Mouse (Mus musculus) testis, postnatal 14 days (tissue): ENCODE data around the gene Ggt5.
A peak's percentile ranks its signal among the peaks of the same experiment; 100 is the strongest.
"Not testable (repeated sequence)": the region's sequence is repeated elsewhere in the genome, so short reads cannot be mapped to it uniquely, and the experiment has no call there.

Source experiments
- DNase-seq: peaks from one replicate; pipeline ENCODE4 v3.0.0; 2021; ENCODE audit warnings: low spot score

Gene Ggt5

DNA sequence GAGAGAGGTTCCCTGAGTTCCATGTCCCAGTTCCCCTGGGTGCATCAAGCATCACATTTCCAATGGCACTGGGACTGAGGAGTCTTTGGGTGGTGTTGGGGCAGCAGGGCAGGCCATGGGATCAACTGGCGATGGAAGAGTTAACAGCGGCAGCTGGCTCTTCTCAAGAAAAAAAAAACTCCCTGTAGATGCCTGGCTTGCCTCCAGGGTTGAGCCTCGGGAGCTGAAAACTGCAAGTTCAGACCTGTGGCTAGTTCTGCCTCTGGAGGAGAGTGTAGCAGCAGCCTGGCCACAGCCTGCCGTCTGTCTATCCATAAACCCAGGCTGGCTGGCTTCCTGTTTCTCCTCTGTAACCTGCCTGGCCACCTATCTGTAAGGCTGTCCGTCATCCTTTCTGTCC is at the start of gene Ggt5:
TSS of gene Ggt5 (plus strand) at position 212 of the 400 bp plus-strand sequence.
- peak; percentile 40 for DNase-seq

DNA sequence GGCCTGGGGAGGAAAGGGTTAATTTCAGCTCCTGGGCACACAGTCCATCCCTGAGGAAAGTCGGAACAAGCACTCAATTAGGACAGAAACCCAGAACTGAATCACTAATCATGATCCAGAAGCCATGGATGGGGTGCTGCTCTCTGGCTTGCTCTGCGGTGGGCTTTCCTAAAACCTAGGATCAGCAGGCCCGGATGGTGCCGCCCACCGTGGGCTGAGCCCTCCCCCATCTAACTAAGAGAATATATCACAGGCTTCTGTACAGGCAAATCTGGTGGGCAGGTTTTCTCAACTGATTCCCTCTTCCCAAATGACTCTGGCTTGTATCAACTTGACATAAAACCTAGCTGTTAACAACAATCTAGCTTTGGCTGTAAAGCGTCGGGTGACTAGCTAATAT is 41.2 kb upstream of the Ggt5 start:
- DNase-seq, result no peak

DNA sequence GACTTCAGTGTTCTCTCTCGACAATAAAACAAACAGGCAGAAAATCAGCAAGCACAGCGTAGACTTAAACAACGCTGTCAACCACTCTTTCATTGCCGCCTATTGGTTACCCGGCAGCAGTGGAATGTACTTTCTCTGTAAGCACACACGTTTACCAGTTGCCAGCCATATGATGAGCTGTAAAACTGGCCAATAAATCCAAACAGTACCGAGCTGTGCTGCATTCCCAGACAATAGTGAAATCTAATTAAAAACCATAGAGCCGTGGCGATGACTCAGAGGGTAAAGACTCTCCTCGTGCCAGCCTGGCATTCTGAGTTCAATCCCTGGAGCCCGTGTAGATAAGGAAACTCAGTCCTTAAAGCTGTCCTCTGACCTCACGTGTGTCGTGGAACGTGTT is 40.7 kb upstream of the Ggt5 start:
- DNase-seq, result no peak

DNA sequence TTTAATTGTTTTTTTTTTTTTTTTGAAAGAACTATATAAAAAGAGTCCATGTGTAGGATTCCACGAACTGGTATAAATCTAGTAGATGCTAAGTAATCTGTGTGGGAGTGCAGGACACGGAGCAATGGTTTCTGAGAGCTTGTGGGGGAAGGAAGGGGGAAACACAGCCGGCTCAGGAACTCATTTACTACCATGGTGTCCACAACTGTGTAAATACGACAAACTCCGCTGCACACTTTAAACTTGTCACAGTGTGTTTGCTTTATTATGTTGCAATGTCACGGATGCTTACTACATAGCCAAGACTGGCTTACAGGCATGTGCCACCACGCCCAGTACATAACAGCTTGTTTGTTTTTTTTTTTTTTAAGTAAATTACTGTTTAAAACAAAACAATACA is 39.3 kb upstream of the Ggt5 start:
- DNase-seq, result no peak

DNA sequence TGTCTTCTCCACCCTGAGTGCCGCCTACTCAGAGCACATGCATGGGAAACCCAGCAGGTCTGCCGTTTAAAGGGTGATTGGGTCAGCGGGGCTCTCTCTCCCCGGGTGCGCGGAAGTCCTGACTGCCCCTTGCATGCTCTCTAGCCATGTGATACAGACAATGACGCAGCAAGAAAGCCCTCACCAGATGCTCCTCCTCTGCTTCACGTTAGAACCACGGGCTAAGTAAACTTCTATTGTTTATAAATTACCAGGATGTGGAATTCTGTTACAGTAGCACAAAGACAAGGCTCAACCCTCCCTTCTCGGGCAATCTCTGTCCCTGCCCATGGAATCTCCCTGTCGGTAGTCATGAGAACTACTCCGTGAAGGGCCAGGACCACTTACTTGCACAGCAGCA is 38.0 kb upstream of the Ggt5 start:
- DNase-seq, result no peak

- DNase-seq, result no peak
These were observed 37.0 kb upstream of the Ggt5 start for GRCm38 (mm10) chr10:75552106-75552505.

GRCm38 (mm10) chr10:75552701-75553450 is 36.3 kb upstream of the Ggt5 start:
- DNase-seq, result no peak

GRCm38 (mm10) chr10:75554090-75554489 is 35.0 kb upstream of the Ggt5 start:
- DNase-seq, result no peak

DNA sequence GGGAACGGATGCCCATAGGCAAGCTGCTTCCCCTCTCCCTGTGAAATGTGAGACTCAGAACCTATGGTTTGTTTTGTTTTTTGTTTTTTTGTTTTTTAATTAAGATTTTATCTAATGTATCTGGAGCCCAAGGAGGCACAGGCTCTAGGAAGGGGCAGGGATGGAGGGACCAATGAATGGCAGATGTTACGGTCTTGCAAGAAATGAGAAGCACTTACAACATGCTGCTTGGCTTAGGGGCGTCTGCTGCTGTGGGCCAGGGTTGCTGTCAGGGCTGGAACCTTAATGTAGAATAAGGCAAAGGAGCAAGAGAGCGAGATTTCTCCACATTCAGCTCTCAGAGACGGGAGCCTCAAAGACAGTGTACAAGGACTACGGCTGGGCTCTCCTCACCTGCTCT is 33.6 kb upstream of the Ggt5 start:
- DNase-seq, result no peak

- DNase-seq, result peak; percentile 86
These were observed 33.1 kb upstream of the Ggt5 start for GRCm38 (mm10) chr10:75556026-75556425.

DNA sequence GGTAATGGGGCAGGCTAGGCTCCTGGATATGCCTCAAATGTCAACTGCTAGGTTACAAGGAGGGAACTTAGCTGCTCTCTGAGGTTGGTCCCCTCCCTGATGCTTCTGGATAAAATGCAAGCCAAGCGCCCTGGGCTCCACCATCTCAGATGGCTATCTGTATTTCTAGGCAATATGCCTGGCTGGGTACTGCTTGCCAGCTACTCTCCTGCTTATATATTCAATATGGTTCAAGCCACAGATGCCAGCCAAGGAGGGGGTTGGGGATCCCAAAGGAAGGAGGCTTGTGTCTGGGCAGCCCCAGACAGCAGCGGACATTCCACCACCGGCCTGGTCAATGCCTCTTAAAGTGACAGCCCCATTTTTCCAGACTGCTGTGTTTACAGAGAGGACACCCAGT is 30.6 kb upstream of the Ggt5 start:
- no peak for DNase-seq

DNA sequence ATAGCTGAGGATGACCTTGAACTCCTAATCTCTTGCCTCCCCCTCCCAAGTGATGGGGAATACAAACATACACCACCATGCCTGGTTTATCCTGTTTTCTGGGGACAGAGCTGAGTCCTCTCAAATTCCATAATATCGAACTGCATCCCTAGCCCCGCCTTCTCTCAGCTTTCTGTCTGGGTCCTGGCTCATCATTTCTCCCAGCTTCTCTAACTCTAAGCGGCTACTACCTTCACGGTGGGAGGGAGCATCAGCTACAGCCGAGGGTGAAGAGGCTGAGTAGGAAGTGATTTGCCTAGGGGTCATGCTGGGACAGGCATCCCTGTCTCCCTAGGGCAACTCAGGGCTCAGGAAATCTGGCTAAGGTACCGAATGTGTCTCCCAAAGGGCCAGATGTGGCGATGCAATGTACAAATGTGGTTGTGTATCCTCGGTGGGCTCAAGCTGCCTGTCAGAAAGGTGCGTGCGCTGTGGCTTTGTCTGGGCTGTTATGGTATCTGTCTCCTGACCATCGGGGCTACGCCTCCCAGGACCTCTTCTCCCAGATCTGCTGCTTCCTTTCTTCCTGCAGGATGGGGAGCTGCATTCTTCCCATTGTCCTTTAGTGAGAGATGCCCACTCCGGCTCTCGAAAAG is 30.0 kb upstream of the Ggt5 start:
- no peak for DNase-seq

DNA sequence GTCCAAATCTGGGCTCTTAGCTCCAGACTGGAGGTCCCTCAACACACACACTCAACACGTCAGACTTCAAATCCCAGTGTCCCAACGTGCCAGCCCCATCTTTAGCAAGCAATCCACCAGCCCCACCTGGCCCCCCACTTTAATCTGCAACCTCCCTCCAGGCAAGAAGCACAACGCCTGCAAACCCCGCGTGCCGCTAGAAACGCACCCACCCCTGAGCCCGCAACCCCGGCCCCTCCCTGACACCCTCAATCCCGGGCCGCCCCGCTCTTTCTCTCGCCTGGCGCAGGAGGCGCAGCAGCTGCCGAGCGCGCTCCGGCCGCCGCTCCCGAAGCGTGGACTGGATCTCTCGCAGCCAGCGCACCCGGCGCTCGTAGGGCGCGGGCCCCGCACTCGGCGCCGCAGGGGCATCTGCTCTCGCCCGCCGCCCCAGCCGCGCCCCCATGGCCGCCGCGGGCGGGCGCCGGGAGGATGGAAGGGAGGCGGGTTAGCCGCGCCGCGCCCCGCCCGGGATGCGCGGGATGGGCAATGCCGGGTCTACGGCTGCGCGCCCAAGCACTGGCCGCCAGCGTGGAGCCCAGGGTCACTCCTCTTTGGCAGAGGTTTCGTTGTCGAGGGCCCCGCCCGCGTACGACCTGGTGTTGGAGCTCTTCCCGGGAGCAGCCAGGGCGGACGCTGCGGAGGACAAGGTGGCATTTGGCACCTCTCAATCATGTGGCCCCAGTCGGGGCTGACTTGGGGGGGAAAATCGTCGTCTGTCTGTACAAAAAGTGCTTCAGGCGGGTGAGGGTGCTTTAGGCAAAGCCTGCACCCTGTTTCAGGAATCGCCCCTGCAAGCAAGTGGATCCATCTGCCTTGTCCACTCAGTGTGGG is 29.2 kb upstream of the Ggt5 start, which contains the start of gene Lrrc75b:
TSS of gene Lrrc75b (minus strand) at position 655 of the 873 bp plus-strand sequence.
- DNase-seq, result peak; percentile 54

GRCm38 (mm10) chr10:75560549-75560899 is 28.6 kb upstream of the Ggt5 start:
- DNase-seq, result no peak

GRCm38 (mm10) chr10:75561071-75561654 is 28.0 kb upstream of the Ggt5 start, which contains the start of gene Ggt1:
Ggt1 (plus strand) TSS chr10:75561604.
- DNase-seq, result no peak

DNA sequence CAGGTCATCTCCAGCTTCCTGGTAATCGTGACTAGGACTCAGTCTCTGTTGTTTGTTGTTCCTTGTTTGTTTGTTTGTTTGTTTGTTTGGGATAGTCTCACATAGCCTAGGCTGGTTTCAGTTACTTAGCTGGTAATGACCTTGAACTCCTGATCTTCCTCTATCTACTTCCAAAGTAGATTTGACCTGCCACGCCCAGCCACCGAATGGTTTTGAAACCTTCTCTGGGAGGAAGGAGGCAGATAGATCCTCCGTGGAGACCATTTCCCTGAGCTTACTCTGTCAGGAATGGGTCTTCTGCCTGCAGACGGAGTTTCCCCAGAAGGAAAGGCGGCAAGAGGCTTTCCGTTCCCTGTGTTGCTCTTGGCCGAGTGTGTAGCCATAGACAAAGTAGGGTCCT is 26.5 kb upstream of the Ggt5 start:
- no peak for DNase-seq

GRCm38 (mm10) chr10:75564687-75565265 is 24.4 kb upstream of the Ggt5 start:
- DNase-seq, result no peak

- no peak for DNase-seq
These were observed 23.7 kb upstream of the Ggt5 start for GRCm38 (mm10) chr10:75565436-75565835.

- DNase-seq, result no peak
These were observed 23.2 kb upstream of the Ggt5 start for GRCm38 (mm10) chr10:75565906-75566305.

DNA sequence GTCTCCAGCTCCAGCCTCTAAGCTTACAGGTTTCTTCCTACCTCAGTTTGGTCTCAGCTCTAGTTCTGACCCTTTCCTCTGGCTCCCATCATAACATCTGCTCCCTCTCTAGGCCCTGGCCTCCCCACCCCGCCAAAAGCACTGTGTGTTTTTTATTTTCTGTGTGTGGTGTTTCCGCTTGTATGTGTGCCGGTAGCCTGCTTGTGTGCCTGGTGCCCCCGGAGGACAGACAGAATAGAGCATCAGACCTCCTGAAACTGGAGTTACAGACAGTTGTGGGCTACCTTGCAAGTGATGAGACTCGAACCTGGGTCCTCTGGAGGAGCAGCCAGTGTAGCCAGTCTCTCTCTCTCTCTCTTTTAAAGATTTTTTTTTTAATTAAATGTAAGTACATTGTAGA is 22.8 kb upstream of the Ggt5 start:
- no peak for DNase-seq

GRCm38 (mm10) chr10:75566765-75567164 is 22.4 kb upstream of the Ggt5 start:
- DNase-seq, result not testable (repeated sequence)

- no peak for DNase-seq
These were observed 21.1 kb upstream of the Ggt5 start for GRCm38 (mm10) chr10:75568029-75568428.
